Mouse (Mus musculus) liver, adult 2 months (tissue): Measurements from ENCODE around the gene Nalcn. TPM values are rescaled to one million over a fixed set of nuclear protein-coding genes. Genes with fewer than 3 reads are reported as not detected.

ENCODE experiments used
- DNase-seq: peaks from one replicate; pipeline ENCODE4 v3.0.0-alpha.2; 2011; ENCODE audit warnings: low read depth, low spot score; ENCODE audit errors: extremely low read depth
- H3K27ac ChIP-seq: fragments of 200-500 bp; replicated peaks from 2 replicates; pipeline ENCODE4 v1.5.1; 2012; ENCODE audit warnings: low read depth, mild to moderate bottlenecking, control low read depth, inconsistent platforms, low read length; ENCODE audit not compliant: insufficient read depth
- H3K27me3 ChIP-seq: fragments of 200-500 bp; 2 replicates; pipeline ENCODE4 v1.6.1; 2012; ENCODE audit warnings: mild to moderate bottlenecking, moderate library complexity, low read length, inconsistent platforms; ENCODE audit not compliant: control insufficient read depth, insufficient read depth
- H3K36me3 ChIP-seq: fragments of 200-500 bp; 2 replicates; pipeline ENCODE4 v1.6.1; 2012; ENCODE audit warnings: low read length, inconsistent platforms; ENCODE audit not compliant: control insufficient read depth, insufficient read depth
- H3K4me1 ChIP-seq: fragments of 200-500 bp; 2 replicates; pipeline ENCODE4 v1.6.1; 2011; ENCODE audit warnings: low read length; ENCODE audit not compliant: control insufficient read depth, insufficient read depth
- H3K4me3 ChIP-seq: fragments of 200-500 bp; 2 replicates; pipeline ENCODE4 v1.5.1; 2011; ENCODE audit warnings: low read depth, mild to moderate bottlenecking, control low read depth, low read length, moderate library complexity; ENCODE audit not compliant: insufficient read depth
- H3K79me2 ChIP-seq: fragments of 200-500 bp; 2 replicates; pipeline ENCODE4 v1.6.1; 2012; ENCODE audit warnings: inconsistent platforms, mild to moderate bottlenecking, low read length, moderate library complexity; ENCODE audit not compliant: control insufficient read depth, insufficient read depth
- H3K9ac ChIP-seq: fragments of 200-500 bp; 2 replicates; pipeline ENCODE4 v1.6.1; 2012; ENCODE audit warnings: low read depth, mild to moderate bottlenecking, control low read depth, inconsistent platforms, low read length
- CTCF ChIP-seq: fragments of 200-500 bp; IDR thresholded peaks from 2 replicates; pipeline ENCODE4 v1.5.1; 2011; ENCODE audit warnings: low read depth, low read length, control low read depth
- POLR2A ChIP-seq: fragments of 200-500 bp; IDR thresholded peaks from 2 replicates; pipeline ENCODE4 v1.6.1; 2011; ENCODE audit warnings: low read length, control low read depth; ENCODE audit not compliant: insufficient read depth; ENCODE audit errors: extremely low read depth
- WGBS: fragments of 180-500 bp; shearing (Covaris S2); methylation state at CpG from one replicate; pipeline ENCODE4 v1.1.7; 2018; 5-methylcytosine and 5-hydroxymethylcytosine counted together
- polyA plus RNA-seq: library from polyadenylated mRNA; depleted of rRNA; stranded (reverse); fragments of >200 nt; gene quantifications from 2 replicates; pipeline ENCODE4 v1.2.3, GENCODE M21; 2012
- total RNA-seq: library from RNA; depleted of rRNA; stranded (reverse); fragments of >200 nt; gene quantifications from 2 replicates; pipeline ENCODE4 v1.2.3, GENCODE M21; 2014

Gene Nalcn
- total and polyA plus RNA-seq, 2 experiments, result under 0.01 TPM; not detected in 1

GRCm38 (mm10) chr14:123495544-123495943, 131.4 kb downstream of the Nalcn start:
- H3K4me3 ChIP-seq, result no peak overlapping the region
- H3K4me1 ChIP-seq, result no peaks in the 10 kb centered on the region
- TF ChIP-seq CTCF, result no peak
- no peak for TF ChIP-seq POLR2A
- H3K27ac ChIP-seq, result no peak overlapping the region
- no peak overlapping the region for H3K9ac ChIP-seq
- H3K27me3 ChIP-seq, result no peaks in the 10 kb centered on the region
- H3K79me2 ChIP-seq, result no peaks in the 10 kb centered on the region
- no peaks in the 10 kb centered on the region for H3K36me3 ChIP-seq
- DNase-seq, result no peak

- Histone ChIP-seq H3K27ac (no peak overlapping the region), H3K36me3 (no peaks in the 10 kb centered on the region), H3K4me3 (no peak overlapping the region), H3K79me2 (no peaks in the 10 kb centered on the region), H3K4me1 (no peaks in the 10 kb centered on the region), H3K27me3 (no peaks in the 10 kb centered on the region; the same call in 1 of the 2 replicates), H3K9ac (no peak overlapping the region)
- DNase-seq, result no peak
- WGBS, result 42% methylated on average over 1 of the region's 1 CpGs
- TF ChIP-seq CTCF (no peak), POLR2A (no peak)
These were observed 138.3 kb downstream of the Nalcn start for GRCm38 (mm10) chr14:123488575-123489207.

GRCm38 (mm10) chr14:123462026-123462425, 164.9 kb downstream of the Nalcn start:
- no peaks in the 10 kb centered on the region for H3K27me3 ChIP-seq
- no peak overlapping the region for H3K27ac ChIP-seq
- DNase-seq, result no peak
- H3K4me3 ChIP-seq, result no peak overlapping the region
- no peaks in the 10 kb centered on the region for H3K79me2 ChIP-seq
- H3K9ac ChIP-seq, result no peak overlapping the region
- H3K36me3 ChIP-seq, result no peaks in the 10 kb centered on the region
- H3K4me1 ChIP-seq, result no peaks in the 10 kb centered on the region
- WGBS, result 63% methylated on average over 1 of the region's 1 CpGs
- TF ChIP-seq POLR2A, result no peak
- TF ChIP-seq CTCF, result no peak

GRCm38 (mm10) chr14:123446031-123446430, 180.9 kb downstream of the Nalcn start:
- Histone ChIP-seq H3K4me1 (no peaks in the 10 kb centered on the region), H3K79me2 (no peaks in the 10 kb centered on the region), H3K27me3 (no peaks in the 10 kb centered on the region), H3K27ac (no peak overlapping the region), H3K4me3 (no peak overlapping the region), H3K36me3 (no peaks in the 10 kb centered on the region), H3K9ac (no peak overlapping the region)
- no peak for DNase-seq
- TF ChIP-seq POLR2A (no peak), CTCF (no peak)
- WGBS, result 72% methylated on average over 1 of the region's 1 CpGs

GRCm38 (mm10) chr14:123435542-123435941, 191.4 kb downstream of the Nalcn start:
- Histone ChIP-seq H3K36me3 (no peaks in the 10 kb centered on the region), H3K79me2 (no peaks in the 10 kb centered on the region), H3K4me3 (no peak overlapping the region), H3K4me1 (no peaks in the 10 kb centered on the region), H3K27ac (no peak overlapping the region), H3K9ac (no peak overlapping the region), H3K27me3 (no peaks in the 10 kb centered on the region)
- 78% methylated on average over 3 of the region's 3 CpGs for WGBS
- TF ChIP-seq POLR2A (no peak), CTCF (no peak)
- no peak for DNase-seq

- H3K79me2 ChIP-seq, result no peaks in the 10 kb centered on the region
- no peaks in the 10 kb centered on the region for H3K36me3 ChIP-seq
- H3K27ac ChIP-seq, result no peak overlapping the region
- no peak for DNase-seq
- no peak overlapping the region for H3K9ac ChIP-seq
- WGBS, result 82% methylated on average over 7 of the region's 7 CpGs
- H3K4me1 ChIP-seq, result no peaks in the 10 kb centered on the region
- H3K4me3 ChIP-seq, result no peak overlapping the region
- no peaks in the 10 kb centered on the region for H3K27me3 ChIP-seq
- no peak for TF ChIP-seq POLR2A
- TF ChIP-seq CTCF, result no peak
These were observed 250.6 kb downstream of the Nalcn start for GRCm38 (mm10) chr14:123376167-123376855.
